Mouse (Mus musculus) CH12.LX (cell line): Measurements from ENCODE around the gene H1f0. TPM values are rescaled to one million over a fixed set of nuclear protein-coding genes. Genes with fewer than 3 reads are reported as not detected.
A peak's percentile ranks its signal among the peaks of the same experiment; 100 is the strongest.

Source experiments
- DNase-seq: peaks from one replicate; pipeline ENCODE4 v3.0.0-alpha.2; 2013; ENCODE audit errors: extremely low read depth
- H3K27ac ChIP-seq: 2 replicates; pipeline ENCODE4 v1.5.1; 2012; ENCODE audit warnings: low read depth, mild to moderate bottlenecking, control low read depth, moderate library complexity; ENCODE audit not compliant: insufficient read depth
- H3K27me3 ChIP-seq: replicated peaks from 2 replicates; pipeline ENCODE3; 2012; ENCODE audit warnings: inconsistent platforms
- H3K36me3 ChIP-seq, 2 experiments: replicated peaks in 1 of 2; 2 replicates each; pipeline versions ENCODE3 to v1.6.1; 2012; ENCODE audit warnings: inconsistent platforms in 1 of 2, low read length in 1 of 2, mild to moderate bottlenecking in 1 of 2, mixed read lengths in 1 of 2, moderate library complexity in 1 of 2; ENCODE audit not compliant: control insufficient read depth in 1 of 2, insufficient read depth in 1 of 2
- H3K4me1 ChIP-seq, 2 experiments: 2 replicates each; pipeline ENCODE4 v1.6.1; 2012; ENCODE audit warnings: inconsistent platforms in 1 of 2, moderate library complexity in 1 of 2; ENCODE audit not compliant: insufficient read depth in 2 of 2, control insufficient read depth in 1 of 2
- H3K4me2 ChIP-seq: 2 replicates; pipeline ENCODE4 v1.6.1; 2012; ENCODE audit warnings: low read depth, mild to moderate bottlenecking, control low read depth; ENCODE audit not compliant: poor library complexity, insufficient read depth, severe bottlenecking
- H3K4me3 ChIP-seq, 3 experiments: fragments of 150-350 bp in 1 of 3; sonication (generic) in 1 of 3; replicated peaks in 1 of 3; 2 replicates each; pipeline versions ENCODE3 to v1.5.1; 2011 to 2012; ENCODE audit warnings: low read depth in 2 of 3, low read length in 2 of 3, mild to moderate bottlenecking in 2 of 3, moderate library complexity in 2 of 3, control low read depth in 1 of 3, improper control_type of control experiment in 1 of 3, inconsistent platforms in 1 of 3, mixed read lengths in 1 of 3; ENCODE audit not compliant: poor library complexity in 1 of 3
- H3K79me2 ChIP-seq: replicated peaks from 2 replicates; pipeline ENCODE4 v1.6.1; 2012; ENCODE audit warnings: mild to moderate bottlenecking, moderate library complexity; ENCODE audit not compliant: control insufficient read depth, poor library complexity, insufficient read depth, severe bottlenecking; ENCODE audit errors: extremely low read depth
- H3K9ac ChIP-seq: 2 replicates; pipeline ENCODE4 v1.6.1; 2012; ENCODE audit warnings: low read depth, mild to moderate bottlenecking, control low read depth, moderate library complexity; ENCODE audit not compliant: insufficient read depth
- H3K9me3 ChIP-seq: replicated peaks from 2 replicates; pipeline ENCODE3; 2012; ENCODE audit warnings: low read length, inconsistent platforms, mixed read lengths
- BHLHE40 ChIP-seq: IDR thresholded peaks from 2 replicates; pipeline ENCODE4 v1.6.1; 2011; ENCODE audit warnings: mild to moderate bottlenecking, low read depth, low read length, improper control_type of control experiment
- CHD2 ChIP-seq: IDR thresholded peaks from 2 replicates; pipeline ENCODE4 v1.6.1; 2011; ENCODE audit warnings: low read length, improper control_type of control experiment
- CTCF ChIP-seq, 2 experiments: IDR thresholded peaks in 1 of 2; conservative IDR thresholded peaks in 1 of 2; 2 replicates each; pipeline ENCODE4 v1.5.1; 2011 to 2012; ENCODE audit warnings: low read depth in 2 of 2, low read length in 2 of 2, improper control_type of control experiment in 1 of 2, inconsistent platforms in 1 of 2, mild to moderate bottlenecking in 1 of 2, moderate library complexity in 1 of 2
- ELF1 ChIP-seq: IDR thresholded peaks from 2 replicates; pipeline ENCODE4 v1.6.1; 2014; ENCODE audit warnings: low read depth, mild to moderate bottlenecking, inconsistent platforms, low read length, improper control_type of control experiment
- ETS1 ChIP-seq: conservative IDR thresholded peaks from 2 replicates; pipeline ENCODE4 v1.6.1; 2012; ENCODE audit warnings: low read depth, mild to moderate bottlenecking, inconsistent platforms, low read length, improper control_type of control experiment, moderate library complexity
- GABPA ChIP-seq: IDR thresholded peaks from 2 replicates; pipeline ENCODE4 v1.6.1; 2012; ENCODE audit warnings: low read depth, low read length, improper control_type of control experiment, inconsistent platforms; ENCODE audit not compliant: insufficient replicate concordance
- HCFC1 ChIP-seq: IDR thresholded peaks from 2 replicates; pipeline ENCODE4 v1.6.1; 2012; ENCODE audit warnings: low read depth, mild to moderate bottlenecking, inconsistent platforms, low read length, improper control_type of control experiment
- IRF4 ChIP-seq: IDR thresholded peaks from 2 replicates; pipeline ENCODE4 v1.6.1; 2014; ENCODE audit warnings: low read depth, mild to moderate bottlenecking, inconsistent platforms, low read length, improper control_type of control experiment
- JUN ChIP-seq: IDR thresholded peaks from 2 replicates; pipeline ENCODE4 v1.6.1; 2011; ENCODE audit warnings: low read depth, mild to moderate bottlenecking, low read length, improper control_type of control experiment, moderate library complexity; ENCODE audit not compliant: insufficient read depth
- KAT2A ChIP-seq: IDR thresholded peaks from 2 replicates; pipeline ENCODE4 v1.6.1; 2012; ENCODE audit warnings: low read length, improper control_type of control experiment, inconsistent platforms; ENCODE audit not compliant: insufficient replicate concordance
- MAFK ChIP-seq: IDR thresholded peaks from 2 replicates; pipeline ENCODE4 v1.6.1; 2011; ENCODE audit warnings: low read length, improper control_type of control experiment; ENCODE audit not compliant: insufficient replicate concordance
- MAX ChIP-seq: IDR thresholded peaks from 2 replicates; pipeline ENCODE4 v1.6.1; 2011; ENCODE audit warnings: low read length, improper control_type of control experiment
- MAZ ChIP-seq: IDR thresholded peaks from 2 replicates; pipeline ENCODE4 v1.6.1; 2012; ENCODE audit warnings: low read depth, mild to moderate bottlenecking, inconsistent platforms, low read length, improper control_type of control experiment, moderate library complexity
- MEF2A ChIP-seq: IDR thresholded peaks from 2 replicates; pipeline ENCODE4 v1.6.1; 2014; ENCODE audit warnings: low read depth, mild to moderate bottlenecking, inconsistent platforms, low read length, improper control_type of control experiment, borderline replicate concordance
- MXI1 ChIP-seq: IDR thresholded peaks from 2 replicates; pipeline ENCODE4 v1.6.1; 2011; ENCODE audit warnings: mild to moderate bottlenecking, low read depth, low read length, improper control_type of control experiment
- MYC ChIP-seq: IDR thresholded peaks from 2 replicates; pipeline ENCODE4 v1.6.1; 2011; ENCODE audit warnings: low read depth, mild to moderate bottlenecking, improper control_type of control experiment, low read length
- NELFE ChIP-seq: IDR thresholded peaks from 2 replicates; pipeline ENCODE4 v1.6.1; 2011; ENCODE audit warnings: low read depth, low read length, improper control_type of control experiment
- NRF1 ChIP-seq: IDR thresholded peaks from 2 replicates; pipeline ENCODE4 v1.6.1; 2014; ENCODE audit warnings: low read depth, mild to moderate bottlenecking, inconsistent platforms, low read length, improper control_type of control experiment, moderate library complexity
- POLR2A ChIP-seq: IDR thresholded peaks from 2 replicates; pipeline ENCODE4 v1.6.1; 2011; ENCODE audit warnings: low read depth, mild to moderate bottlenecking, improper control_type of control experiment, low read length
- POLR2AphosphoS2 ChIP-seq: IDR thresholded peaks from 2 replicates; pipeline ENCODE4 v1.6.1; 2011; ENCODE audit warnings: low read depth, low read length, improper control_type of control experiment
- RCOR1 ChIP-seq: conservative IDR thresholded peaks from 2 replicates; pipeline ENCODE4 v1.6.1; 2012; ENCODE audit warnings: low read depth, mild to moderate bottlenecking, inconsistent platforms, low read length, improper control_type of control experiment
- SIN3A ChIP-seq: IDR thresholded peaks from 2 replicates; pipeline ENCODE4 v1.6.1; 2012; ENCODE audit warnings: low read length, improper control_type of control experiment, inconsistent platforms
- SMC3 ChIP-seq: IDR thresholded peaks from 2 replicates; pipeline ENCODE4 v1.6.1; 2011; ENCODE audit warnings: low read depth, low read length, improper control_type of control experiment
- TBP ChIP-seq: conservative IDR thresholded peaks from 2 replicates; pipeline ENCODE4 v1.6.1; 2011; ENCODE audit warnings: low read depth, low read length, improper control_type of control experiment
- TCF12 ChIP-seq: IDR thresholded peaks from 2 replicates; pipeline ENCODE4 v1.6.1; 2014; ENCODE audit warnings: low read depth, mild to moderate bottlenecking, inconsistent platforms, low read length, improper control_type of control experiment
- UBTF ChIP-seq: IDR thresholded peaks from 2 replicates; pipeline ENCODE4 v1.6.1; 2012; ENCODE audit warnings: low read depth, mild to moderate bottlenecking, inconsistent platforms, low read length, improper control_type of control experiment, moderate library complexity
- USF1 ChIP-seq: IDR thresholded peaks from 2 replicates; pipeline ENCODE4 v1.6.1; 2014; ENCODE audit warnings: low read depth, mild to moderate bottlenecking, inconsistent platforms, low read length, improper control_type of control experiment
- USF2 ChIP-seq: conservative IDR thresholded peaks from 2 replicates; pipeline ENCODE4 v1.6.1; 2011; ENCODE audit warnings: low read depth, low read length, improper control_type of control experiment
- ZC3H11A ChIP-seq: IDR thresholded peaks from 2 replicates; pipeline ENCODE4 v1.6.1; 2012; ENCODE audit warnings: low read depth, mild to moderate bottlenecking, inconsistent platforms, low read length, improper control_type of control experiment
- ZKSCAN1 ChIP-seq: IDR thresholded peaks from 2 replicates; pipeline ENCODE4 v1.6.1; 2012; ENCODE audit warnings: low read depth, inconsistent platforms, low read length, improper control_type of control experiment, borderline replicate concordance
- ZMIZ1 ChIP-seq: IDR thresholded peaks from 2 replicates; pipeline ENCODE4 v1.6.1; 2012; ENCODE audit warnings: low read depth, mild to moderate bottlenecking, inconsistent platforms, low read length, improper control_type of control experiment
- ZNF384 ChIP-seq: IDR thresholded peaks from 2 replicates; pipeline ENCODE4 v1.6.1; 2012; ENCODE audit warnings: low read depth, low read length, improper control_type of control experiment, inconsistent platforms
- dilution Hi-C: fragments of 300-500 bp; cut with MboI; formaldehyde crosslinking; loops from 2 replicates; pipeline ENCODE4 v1.14.3; 2020; ENCODE audit warnings: low sequenced_read_pairs; ENCODE audit not compliant: extremely low pct_unique_long_range_greater_than_20kb, extremely low pct_ligation_motif_present
- in situ Hi-C: fragments of 300-500 bp; cut with MboI; formaldehyde crosslinking; loops from 3 replicates; pipeline ENCODE4 v1.14.3; 2019; ENCODE audit warnings: low sequenced_read_pairs, low pct_ligation_motif_present, low pct_unique_long_range_greater_than_20kb, mixed read lengths
- polyA plus RNA-seq: library from polyadenylated mRNA; unstranded; fragments of >175 nt; gene quantifications from 2 replicates; pipeline ENCODE4 v1.2.1, GENCODE M21; 2012; ENCODE audit warnings: low read depth; ENCODE audit not compliant: insufficient read length
- total RNA-seq, 2 experiments: library from RNA; depleted of rRNA; stranded (reverse); fragments of 300-350 nt in 1 of 2; fragments of >200 nt in 1 of 2; gene quantifications; 2 replicates each; pipeline ENCODE4 v1.2.3; 2012 to 2014

The H1f0 gene
- total RNA-seq (2012; rRNA removed) = 70.6 and 100 TPM in 2 replicates
- 15.9 TPM in 2 replicates for total RNA-seq (2014; rRNA removed)
- 11.9 and 12.5 TPM in 2 replicates for polyA plus RNA-seq

DNA sequence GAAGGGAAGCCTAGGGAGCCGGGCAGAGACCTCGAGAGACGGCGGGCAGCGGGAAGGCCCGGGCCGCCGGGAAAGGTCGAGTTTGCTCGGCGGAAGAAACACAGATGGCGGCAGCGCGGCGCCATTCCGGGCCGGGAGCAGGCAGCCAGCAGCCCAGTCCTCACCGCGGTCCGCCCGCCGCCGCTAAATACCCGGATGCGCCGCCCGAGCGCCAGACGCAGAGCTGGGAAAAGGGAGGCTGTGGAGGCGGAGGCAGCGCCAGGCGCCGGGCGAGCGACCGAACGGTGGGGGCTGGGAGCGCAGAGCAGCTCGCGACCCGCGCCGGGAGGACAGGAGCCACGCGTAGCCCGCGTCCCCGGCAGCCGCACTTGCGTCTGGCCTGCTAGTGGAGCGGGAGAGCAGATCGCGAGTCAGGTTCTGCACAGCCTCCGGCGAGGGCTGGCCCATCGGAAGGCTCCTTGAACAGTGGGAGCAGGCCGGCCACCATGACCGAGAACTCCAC, at the start of gene H1f0:
Gene H1f0, plus strand, starts transcription at position 214 of the 502 bp plus-strand sequence.
- TF ChIP-seq TCF12 = peak; percentile 98
- TF ChIP-seq KAT2A = no peak
- TF ChIP-seq MYC = no peak
- TF ChIP-seq HCFC1 = peak; percentile 25; the same call in 1 of the 2 replicates
- TF ChIP-seq IRF4 = no peak
- TF ChIP-seq CHD2 = no peak
- TF ChIP-seq MXI1 = peak; percentile 52; the same call in 1 of the 2 replicates
- no peak for TF ChIP-seq JUN
- TF ChIP-seq TBP = peak; percentile 52; the same call in 1 of the 2 replicates
- no peak for TF ChIP-seq SIN3A
- TF ChIP-seq CTCF (conservative IDR thresholded peaks at IDR 0.05 in 1 of 2, IDR thresholded peaks at IDR 0.05 in 1 of 2; ENCODE audit: low read depth in 2 of 2, low read length in 2 of 2) = no peak
- no peak for TF ChIP-seq ZKSCAN1
- TF ChIP-seq POLR2A = peak; percentile 84
- peak; percentile 30; the same call in 1 of the 2 replicates for TF ChIP-seq MAZ
- peak; percentile 64; the same call in 1 of the 2 replicates for TF ChIP-seq POLR2AphosphoS2
- TF ChIP-seq MAFK = no peak
- peak; percentile 87 for TF ChIP-seq NELFE
- no peak for TF ChIP-seq BHLHE40
- TF ChIP-seq ETS1 = no peak
- peak; percentile 44; the same call in 1 of the 2 replicates for TF ChIP-seq MAX
- TF ChIP-seq UBTF = peak; percentile 75; the same call in 1 of the 2 replicates
- no peak for TF ChIP-seq GABPA
- TF ChIP-seq SMC3 = no peak
- no peak for TF ChIP-seq USF1
- peak; percentile 99 for TF ChIP-seq ZMIZ1
- no peak for TF ChIP-seq RCOR1
- TF ChIP-seq ELF1 = peak; percentile 27; the same call in 1 of the 2 replicates
- TF ChIP-seq ZNF384 = no peak
- TF ChIP-seq NRF1 = peak; percentile 46
- 0 out of 2 replicates have a peak, but pooled peaks have one; percentile 30 for TF ChIP-seq MEF2A
- TF ChIP-seq ZC3H11A = no peak
- TF ChIP-seq USF2 = no peak
- H3K4me3 ChIP-seq = peak within 1 kb of the TSS; percentile 46 to 68 (median 47)
- in situ Hi-C loops = no loop called here
- H3K9ac ChIP-seq = peak within 1 kb of the TSS; percentile 81
- dilution Hi-C loops = no loop called here
- peaks cover 0 to 28% of the 10 kb centered on the region in 2 experiments; a peak in 2 of 4 replicates for H3K4me1 ChIP-seq
- no peaks in the 10 kb centered on the region for H3K36me3 ChIP-seq
- H3K79me2 ChIP-seq = no peaks in the 10 kb centered on the region
- peak; percentile 52 for DNase-seq
- peaks cover 9% of the 10 kb centered on the region for H3K9me3 ChIP-seq
- peak within 1 kb of the TSS; percentile 31 for H3K27ac ChIP-seq
- peak within 1 kb of the TSS; percentile 97 for H3K4me2 ChIP-seq
- peaks cover 88% of the 10 kb centered on the region for H3K27me3 ChIP-seq
